Mouse (Mus musculus): Measurements from ENCODE around the gene Sf3b4.
"Not testable (repeated sequence)": the region's sequence is repeated elsewhere in the genome, so short reads cannot be mapped to it uniquely, and the experiment has no call there.

Gene Sf3b4

GRCm38 (mm10) chr3:96220131-96220764, 48.1 kb downstream of the Sf3b4 start:
- DNase-seq (ENCODE audit: low spot score in 2 of 2): not testable (repeated sequence)

DNA sequence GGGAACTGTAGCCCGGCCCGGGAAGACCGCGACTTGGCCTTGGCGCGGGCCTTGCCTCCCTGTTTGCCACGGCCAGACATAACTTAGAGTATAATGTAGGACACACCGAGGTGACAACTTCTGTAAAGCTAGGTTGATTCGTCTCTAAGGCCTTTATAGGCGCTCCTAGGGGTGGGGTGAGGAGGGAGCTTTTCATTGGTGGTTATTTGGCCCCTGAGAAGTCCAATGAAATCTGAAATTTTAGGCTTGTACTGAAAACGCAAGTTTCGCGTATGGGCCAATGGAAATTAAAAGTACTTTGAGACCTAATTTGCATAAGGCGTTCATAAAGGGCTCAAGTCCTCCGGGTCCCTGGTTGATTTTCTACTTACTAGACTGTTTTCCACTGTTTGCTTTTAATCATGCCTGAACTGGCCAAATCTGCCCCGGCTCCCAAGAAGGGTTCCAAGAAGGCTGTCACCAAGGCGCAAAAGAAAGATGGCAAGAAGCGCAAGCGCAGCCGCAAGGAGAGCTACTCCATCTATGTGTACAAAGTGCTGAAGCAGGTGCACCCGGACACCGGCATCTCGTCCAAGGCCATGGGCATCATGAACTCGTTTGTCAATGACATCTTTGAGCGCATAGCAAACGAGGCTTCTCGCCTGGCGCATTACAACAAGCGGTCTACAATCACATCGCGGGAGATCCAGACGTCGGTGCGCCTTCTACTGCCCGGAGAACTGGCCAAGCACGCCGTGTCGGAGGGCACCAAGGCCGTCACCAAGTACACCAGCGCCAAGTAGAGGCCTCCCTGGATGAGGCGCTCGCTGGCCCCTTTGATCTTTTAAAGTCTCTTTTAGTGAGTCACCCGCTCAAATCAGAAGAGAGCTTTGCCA, 48.9 kb downstream of the Sf3b4 start, which contains the start of the genes Hist2h2ac and Hist2h2be:
Hist2h2ac (minus strand) TSS at position 116 of the 875 bp plus-strand sequence.
Hist2h2be (plus strand) TSS at position 355 of the 875 bp plus-strand sequence.
- peak; percentile 96 to 97 for DNase-seq (ENCODE audit: low spot score in 2 of 2)

DNA sequence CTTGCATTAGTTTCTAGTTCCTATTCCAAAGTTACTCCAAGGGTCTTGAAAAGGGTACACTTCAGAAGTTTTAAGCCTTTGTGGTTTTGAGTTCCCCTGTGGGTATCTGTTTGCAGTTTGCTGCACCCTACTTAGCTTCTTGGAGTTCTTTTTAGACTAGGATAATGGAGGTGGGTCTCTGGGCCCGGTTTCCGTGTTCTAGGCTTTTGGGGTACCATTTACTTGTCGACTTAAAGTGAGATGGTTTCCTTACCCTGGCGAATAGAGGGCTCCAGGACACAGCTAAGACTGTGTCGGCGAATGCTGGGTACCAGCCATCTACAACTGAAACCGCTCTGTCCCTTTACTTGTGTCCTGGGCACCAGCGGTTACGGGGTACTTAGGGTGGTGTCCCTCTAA, 49.5 kb downstream of the Sf3b4 start:
- no peak for DNase-seq (ENCODE audit: low spot score in 2 of 2)

DNA sequence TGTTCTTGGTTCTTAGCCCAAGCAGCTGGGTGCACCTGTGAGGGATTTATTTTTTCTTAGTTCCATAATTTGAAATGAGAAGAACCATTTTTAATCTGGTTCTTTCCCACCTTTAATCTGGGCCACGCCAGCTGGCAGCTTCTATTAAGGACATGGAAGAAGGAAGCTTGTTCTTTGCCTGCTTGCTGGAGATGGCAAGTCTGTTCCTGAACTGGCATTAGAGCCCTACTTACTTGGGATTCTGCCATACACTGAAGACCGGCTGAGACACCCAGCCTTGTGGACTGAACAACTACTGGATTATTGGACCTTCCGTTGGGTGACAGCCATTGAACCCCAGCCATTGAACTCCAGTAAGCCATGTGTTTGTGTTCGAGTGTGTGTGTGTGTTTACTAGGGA, 50.6 kb downstream of the Sf3b4 start:
- no peak for DNase-seq (ENCODE audit: low spot score in 2 of 2)

DNA sequence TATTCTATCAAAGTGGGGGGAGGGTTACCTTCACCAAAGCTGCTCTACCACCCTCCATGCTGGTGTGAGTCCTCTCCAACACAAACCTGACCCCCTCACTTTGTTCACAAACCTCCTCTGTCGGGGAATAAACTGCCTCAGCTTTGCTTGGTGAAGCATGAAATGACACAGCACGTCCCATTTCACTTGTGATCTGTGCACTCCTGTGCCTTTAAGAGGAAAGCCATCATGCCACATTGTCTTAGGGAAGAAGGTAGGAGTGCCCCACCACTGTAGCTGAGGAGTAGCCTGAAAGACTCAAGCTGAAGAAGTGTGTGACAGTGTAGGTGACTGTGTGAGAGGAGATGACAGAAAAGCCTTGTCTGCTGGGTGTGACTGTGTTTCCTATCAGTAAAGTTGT, 53.3 kb downstream of the Sf3b4 start:
- DNase-seq (ENCODE audit: low spot score in 2 of 2): no peak
